Mouse (Mus musculus) T-helper 1 cell (primary cell): ENCODE results near the gene Cep250.
"Not testable (repeated sequence)": the region's sequence is repeated elsewhere in the genome, so short reads cannot be mapped to it uniquely, and the experiment has no call there.

Experiments
- in situ Hi-C: fragments of 300-600 bp; cut with MboI, MseI; formaldehyde crosslinking; loops from one replicate; pipeline ENCODE4 v1.15.1; 2025; ENCODE audit warnings: high pct_unique_total_duplicates

Cep250 gene

GRCm38 (mm10) chr2:155956134-155957059 lies at the start of gene Cep250:
Gene Cep250, plus strand, starts transcription at chr2:155956458.
- in situ Hi-C loops = no loop called here

DNA sequence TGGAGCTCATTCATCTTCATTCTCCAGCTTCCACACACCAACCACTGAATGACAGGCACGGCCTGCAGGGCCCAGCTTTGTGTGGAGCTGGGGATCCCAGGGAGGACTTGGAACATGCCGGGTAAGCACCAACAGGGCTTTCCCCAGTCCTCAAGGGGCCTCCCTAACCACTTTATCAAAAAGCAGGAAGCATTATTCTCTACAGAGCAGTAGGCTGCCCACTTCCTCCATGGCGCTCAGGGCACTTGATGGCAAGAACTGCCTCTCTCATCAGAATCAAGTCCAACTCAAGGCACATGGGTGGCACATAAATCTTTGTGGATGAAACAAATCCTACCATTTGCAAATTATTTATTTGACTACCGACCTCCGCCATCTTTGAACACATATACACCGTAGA lies 41.6 kb upstream of the Cep250 start:
- in situ Hi-C loops = no loop called here

GRCm38 (mm10) chr2:155923143-155923542 lies 33.1 kb upstream of the Cep250 start:
- in situ Hi-C loops = no loop called here

- in situ Hi-C loops = not testable (repeated sequence)
These were observed 31.0 kb upstream of the Cep250 start for GRCm38 (mm10) chr2:155925213-155925612.

- in situ Hi-C loops = no loop called here
These were observed 27.4 kb upstream of the Cep250 start for GRCm38 (mm10) chr2:155928711-155929345.

- in situ Hi-C loops = no loop called here
These were observed 26.5 kb upstream of the Cep250 start, which contains the start of gene Uqcc1 for GRCm38 (mm10) chr2:155929531-155930442. Gene Uqcc1, minus strand, starts transcription at chr2:155930310.

DNA sequence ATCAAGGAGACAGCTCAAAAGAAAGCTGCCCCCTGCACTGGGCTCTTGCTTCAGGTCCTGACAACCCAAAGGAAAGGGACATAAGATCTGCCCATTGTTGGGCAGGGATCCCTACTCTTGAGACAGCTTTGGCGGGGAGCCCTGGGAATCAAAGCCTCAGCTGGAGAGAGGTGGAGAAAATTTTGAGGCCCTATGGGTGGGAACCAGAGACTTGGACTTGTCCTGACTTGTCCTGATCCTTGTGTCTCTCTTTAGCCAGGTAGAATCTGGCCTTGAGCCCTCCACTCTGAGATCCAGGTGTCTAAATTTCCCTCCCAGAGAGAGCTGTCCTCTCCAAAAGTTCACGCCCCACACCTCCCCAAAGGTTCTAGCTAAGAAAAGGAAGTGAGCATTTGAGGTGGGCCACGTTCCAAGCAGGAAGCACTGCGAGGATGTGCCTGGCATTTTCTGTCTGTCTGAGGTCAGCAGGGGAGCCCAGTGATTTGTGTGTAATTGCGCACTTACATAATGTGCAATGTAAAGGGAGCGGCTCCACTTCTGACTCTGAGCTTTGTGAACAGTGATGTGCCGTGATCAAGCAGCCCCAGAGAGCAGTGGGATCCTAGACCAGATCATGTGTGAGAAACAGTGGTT lies 16.2 kb upstream of the Cep250 start:
- in situ Hi-C loops = loop anchor here (5.0 kb wide), 1 partner anchor 88 kb away; no protein-coding TSS in a partner anchor

GRCm38 (mm10) chr2:155940681-155941080 lies 15.6 kb upstream of the Cep250 start, which contains the start of gene Gm15557:
Gene Gm15557, plus strand, starts transcription at chr2:155940728.
- in situ Hi-C loops = loop anchor here (5.0 kb wide), 1 partner anchor 88 kb away; no protein-coding TSS in a partner anchor

- in situ Hi-C loops = loop anchor here (5.0 kb wide), 1 partner anchor 90 kb away; no protein-coding TSS in a partner anchor
These were observed 14.4 kb upstream of the Cep250 start for GRCm38 (mm10) chr2:155941697-155942442.

DNA sequence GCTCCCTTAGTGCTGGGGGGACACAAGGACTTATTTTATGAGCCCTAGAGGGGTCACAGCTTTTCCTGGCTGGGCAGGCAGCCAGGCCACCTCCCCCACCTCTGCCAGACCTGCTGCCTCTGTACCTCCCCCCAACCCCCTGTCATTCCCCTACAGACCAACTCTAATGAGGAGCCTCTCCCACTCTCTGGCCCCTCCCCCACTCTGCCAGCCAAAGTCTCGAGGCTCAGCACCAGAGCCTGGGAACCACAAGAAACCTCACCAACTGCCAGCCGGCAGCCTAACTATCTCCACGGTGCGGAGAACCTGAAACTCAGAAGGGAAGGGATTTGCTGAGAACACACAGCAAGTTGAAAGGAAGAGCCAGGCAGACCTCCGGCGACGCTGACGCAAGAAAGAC lies 12.8 kb upstream of the Cep250 start:
- in situ Hi-C loops = loop anchor here (5.0 kb wide), 1 partner anchor 91 kb away; no protein-coding TSS in a partner anchor

DNA sequence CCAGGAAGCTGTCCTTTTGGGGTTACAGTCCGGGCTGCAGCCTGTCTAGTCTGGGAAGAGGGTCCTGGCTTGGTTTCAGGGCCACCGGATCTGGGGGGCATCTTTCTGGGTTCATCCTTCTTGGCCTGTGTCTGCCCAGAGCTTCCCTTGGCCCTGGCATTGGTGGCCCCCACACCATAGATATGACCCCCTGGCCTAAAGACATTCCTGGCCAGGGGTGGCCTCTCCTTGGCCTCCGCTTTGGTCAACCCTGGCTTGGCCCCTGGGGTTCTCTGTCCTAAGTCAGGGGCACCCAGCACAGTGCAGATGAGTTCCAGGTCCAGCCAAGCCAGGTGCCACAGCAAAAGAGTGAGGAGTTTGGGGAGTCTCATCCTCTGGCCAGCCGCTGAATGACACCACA lies 11.6 kb upstream of the Cep250 start:
- in situ Hi-C loops = loop anchor here (5.0 kb wide), 1 partner anchor 92 kb away; no protein-coding TSS in a partner anchor

DNA sequence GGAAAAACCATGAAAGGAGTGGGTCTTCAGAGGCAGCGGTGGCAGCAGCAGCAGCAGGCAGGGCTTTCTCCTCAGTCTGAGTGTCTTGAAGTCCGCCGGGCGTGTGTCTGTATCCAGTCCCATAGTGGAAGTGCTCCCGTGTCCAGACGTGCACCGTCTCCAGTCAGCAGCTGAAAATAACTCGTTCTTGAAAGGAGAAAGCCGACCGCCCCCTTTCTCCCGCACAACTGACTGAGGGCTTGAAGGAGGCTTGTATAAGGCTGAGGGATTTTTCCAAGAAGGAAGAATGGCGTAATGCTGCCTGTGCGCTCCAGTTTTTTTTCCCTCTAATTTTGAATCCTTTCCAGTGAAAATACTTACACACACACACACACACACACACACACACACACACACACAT lies 11.1 kb upstream of the Cep250 start, which contains the start of gene Gdf5:
TSS of gene Gdf5 (minus strand) at position 244 of the 400 bp plus-strand sequence.
- in situ Hi-C loops = no loop called here

DNA sequence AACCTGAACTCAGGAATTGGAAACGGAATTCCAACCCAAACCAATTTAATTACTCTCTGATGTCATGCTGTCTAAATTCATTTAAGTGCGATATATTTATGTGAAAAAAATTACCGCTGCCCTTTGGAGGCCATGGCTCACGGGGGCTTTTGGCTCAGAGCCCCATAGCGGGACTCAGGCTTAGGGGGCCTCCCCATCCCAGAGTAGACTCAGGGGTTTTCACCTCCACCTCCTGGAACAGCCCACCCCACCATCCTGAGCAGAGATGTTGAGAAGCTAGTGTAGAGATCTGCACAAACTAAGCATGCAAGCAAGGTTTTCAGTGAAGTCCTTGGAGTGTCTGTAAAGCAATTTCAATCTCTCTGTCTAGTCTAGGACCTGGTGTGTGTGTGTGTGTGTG lies 10.7 kb upstream of the Cep250 start:
- in situ Hi-C loops = no loop called here

- in situ Hi-C loops = no loop called here
These were observed 10.2 kb upstream of the Cep250 start for GRCm38 (mm10) chr2:155946069-155946468.

GRCm38 (mm10) chr2:155946499-155946898 lies 9.8 kb upstream of the Cep250 start:
- in situ Hi-C loops = no loop called here

DNA sequence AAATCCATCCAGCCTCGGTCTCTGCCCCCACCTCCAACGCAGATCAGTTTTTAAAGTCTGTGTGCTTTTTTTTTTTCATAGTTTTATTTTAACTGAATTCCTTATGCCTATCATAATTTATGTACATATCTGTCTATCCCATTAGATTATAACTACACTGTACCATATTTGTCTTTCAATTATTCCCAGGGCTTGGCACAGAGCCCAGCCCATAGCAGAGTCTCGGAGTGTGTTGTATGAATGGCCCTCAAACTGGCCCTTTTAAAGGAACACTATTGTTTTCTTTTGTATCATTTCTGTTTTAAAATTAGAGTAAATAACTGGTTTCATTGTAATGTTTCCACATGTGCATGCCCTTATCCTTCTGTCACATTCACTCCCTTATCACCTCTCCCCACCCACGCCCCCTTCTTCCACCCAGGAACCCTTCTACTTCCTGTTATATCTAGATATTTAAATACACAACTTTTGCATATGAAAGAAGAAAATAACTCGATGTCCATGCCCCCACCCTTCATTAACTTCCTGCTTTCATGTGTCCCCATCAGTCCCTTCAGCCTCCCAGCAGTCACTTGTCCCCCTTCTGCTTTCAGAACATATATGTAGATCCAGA lies 8.8 kb upstream of the Cep250 start:
- in situ Hi-C loops = no loop called here

DNA sequence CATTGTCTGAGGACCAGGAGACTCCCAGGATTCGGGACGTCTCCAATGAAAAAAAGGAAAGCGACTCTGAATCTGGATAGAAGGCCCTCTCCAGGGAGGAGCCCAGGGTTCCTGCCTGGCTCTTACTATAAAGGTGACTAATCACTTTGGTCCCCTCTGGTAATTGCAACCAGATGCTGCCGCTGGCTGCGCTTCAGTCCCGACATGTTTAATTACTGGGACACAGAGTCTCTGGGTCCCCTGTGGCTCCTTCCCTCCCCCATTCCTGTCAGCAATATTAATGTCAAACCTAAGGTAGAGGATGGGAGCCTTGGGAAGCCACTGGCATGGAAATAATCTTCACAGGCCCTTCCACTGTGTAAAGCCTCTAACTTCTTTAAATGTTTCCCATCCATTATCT lies 6.9 kb upstream of the Cep250 start:
- in situ Hi-C loops = no loop called here

- in situ Hi-C loops = no loop called here
These were observed 4.3 kb upstream of the Cep250 start for GRCm38 (mm10) chr2:155952006-155952405.

DNA sequence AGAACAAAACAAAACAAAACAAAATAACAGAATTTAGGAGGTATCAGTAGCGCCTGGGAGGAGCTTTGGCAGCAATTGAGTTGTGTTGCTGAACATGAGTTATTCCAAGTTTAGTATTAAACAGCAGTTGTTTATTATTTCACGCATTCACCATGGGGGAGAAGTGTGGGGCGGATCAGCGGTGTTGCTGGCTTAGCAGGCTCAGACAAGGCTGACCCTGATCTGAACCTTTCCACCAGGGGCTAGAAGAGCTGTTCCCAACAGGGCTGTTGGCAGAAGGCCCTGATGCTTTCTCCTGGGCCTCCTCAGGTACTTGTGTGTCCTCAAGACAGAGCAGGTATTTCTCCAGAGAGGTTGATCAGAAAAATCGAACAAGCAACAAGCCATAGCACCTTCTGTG lies 3.7 kb downstream of the Cep250 start:
- in situ Hi-C loops = no loop called here

GRCm38 (mm10) chr2:155961862-155962261 lies 5.6 kb downstream of the Cep250 start:
- in situ Hi-C loops = no loop called here
